Mouse (Mus musculus): ENCODE data around the gene Ccdc180.

Ccdc180 gene

DNA sequence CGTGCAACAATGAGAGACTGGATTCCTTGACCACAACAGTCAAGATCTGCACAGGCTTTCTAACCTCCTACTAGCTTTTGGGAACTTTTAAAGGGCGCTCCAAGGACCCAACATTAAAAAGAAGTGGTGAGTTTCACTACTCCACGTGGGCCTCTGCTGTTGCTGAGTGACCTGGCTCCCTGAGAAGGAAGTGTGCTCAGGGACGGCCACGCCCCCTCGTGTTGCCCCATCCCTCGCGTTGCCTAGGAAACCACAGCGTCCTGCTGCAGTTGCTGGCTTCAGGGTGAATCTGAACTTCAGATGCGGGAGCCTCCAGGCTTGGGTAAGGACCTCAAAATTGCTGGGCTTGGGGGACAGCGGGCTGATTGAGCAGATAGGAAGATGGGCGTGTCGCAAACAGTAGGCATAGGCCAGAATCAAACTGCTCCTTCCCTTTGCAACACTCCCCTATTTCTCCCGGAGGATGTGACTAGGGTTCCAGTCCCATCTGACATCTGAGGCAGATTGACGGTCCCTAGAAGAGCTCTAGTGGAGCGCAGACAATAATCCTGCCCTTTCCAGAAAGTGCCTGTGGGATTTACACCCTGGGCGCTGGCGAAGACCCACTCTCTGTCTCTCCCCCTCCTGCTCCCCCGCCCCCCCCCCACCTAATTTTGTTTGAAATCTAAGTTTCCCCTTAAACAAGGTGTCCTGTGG, at the start of gene Ccdc180:
Gene Ccdc180, plus strand, starts transcription at position 238 of the 696 bp plus-strand sequence.
- WGBS: 26% methylated on average over 19 of the region's 19 CpGs

DNA sequence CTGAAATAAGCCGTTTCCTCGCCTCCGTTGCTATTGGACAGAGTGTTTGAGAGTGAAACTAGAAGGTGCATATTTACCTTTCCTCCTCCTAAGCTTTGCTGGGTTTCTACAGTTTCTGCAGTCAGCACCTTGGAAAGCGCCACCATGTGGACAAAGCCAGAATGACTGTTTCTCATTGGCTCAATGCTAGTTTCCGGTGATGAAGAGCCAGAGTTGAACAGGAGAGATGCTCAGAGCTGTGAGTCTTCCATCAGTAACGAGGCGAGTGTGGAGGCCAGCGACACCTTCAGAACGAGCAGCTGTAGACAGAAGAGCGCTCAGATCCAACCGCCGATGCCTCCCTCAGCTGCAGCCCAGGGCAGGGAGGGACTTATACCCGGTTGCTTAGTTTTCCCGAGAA, 45.7 kb upstream of the Ccdc180 start:
- WGBS: 36% methylated on average over 14 of the region's 14 CpGs

DNA sequence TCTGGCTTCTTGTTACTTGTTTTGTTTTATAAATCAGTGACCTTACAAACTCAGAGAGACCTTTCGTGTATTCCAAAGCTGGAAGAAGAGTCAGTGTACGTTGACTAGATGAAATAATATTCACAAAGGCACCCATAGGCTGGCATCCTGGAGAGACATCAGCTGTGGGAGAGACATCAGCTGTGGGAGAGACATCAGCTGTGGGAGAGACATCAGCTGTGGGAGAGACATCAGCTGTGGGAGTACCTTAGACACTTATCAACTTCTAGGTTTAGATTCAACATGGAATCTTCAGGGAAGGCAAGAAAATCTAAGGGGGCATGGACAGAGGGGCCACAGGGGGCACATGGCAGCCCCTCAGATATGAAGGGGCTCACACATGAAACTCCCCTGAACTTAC, 43.8 kb upstream of the Ccdc180 start:
- 97% methylated on average over 2 of the region's 2 CpGs for WGBS

- WGBS: 84% methylated on average over 10 of the region's 10 CpGs
These were observed 41.8 kb upstream of the Ccdc180 start, which contains the start of gene Stra6l for GRCm38 (mm10) chr4:45848109-45848824. Gene Stra6l, plus strand, starts transcription at chr4:45848664.

DNA sequence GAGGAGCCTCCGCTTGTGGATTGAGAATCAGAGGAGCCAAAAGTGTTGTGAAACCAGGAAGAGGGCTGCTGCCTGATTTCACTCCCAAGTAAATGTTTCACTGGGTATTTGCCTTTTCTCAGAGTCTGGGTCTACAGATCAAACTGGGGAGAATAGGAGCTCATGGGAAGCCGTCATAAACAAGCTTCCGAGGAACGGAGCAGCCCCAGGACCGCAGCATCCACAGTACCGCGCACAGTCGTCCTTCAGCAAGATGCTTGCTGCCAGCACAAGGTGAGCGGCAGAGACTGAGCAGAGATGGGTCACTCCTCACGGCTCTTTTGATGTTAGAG, 41.3 kb upstream of the Ccdc180 start:
- 65% methylated on average over 10 of the region's 10 CpGs for WGBS

DNA sequence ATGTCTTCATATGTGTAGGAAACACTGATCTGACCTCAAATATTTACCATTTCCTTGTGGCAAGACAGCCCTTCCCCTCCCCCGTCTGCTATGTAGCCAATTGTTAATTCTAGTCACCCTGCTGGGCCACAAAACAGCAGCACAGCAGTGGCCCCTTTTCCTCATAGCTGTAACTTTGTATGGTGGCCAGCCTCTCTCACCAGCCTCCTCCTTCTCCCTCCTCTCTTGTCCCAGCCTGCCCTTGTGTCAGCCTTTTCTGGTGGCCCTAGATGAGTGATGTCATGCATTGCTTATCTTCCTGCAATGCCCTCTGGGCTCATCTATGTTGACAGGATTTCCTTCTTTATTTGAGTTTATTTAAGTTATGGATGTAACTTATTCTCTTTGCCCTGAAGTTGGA, 40.7 kb upstream of the Ccdc180 start:
- WGBS: 80% methylated on average over 1 of the region's 1 CpGs

GRCm38 (mm10) chr4:45851640-45852051, 38.5 kb upstream of the Ccdc180 start:
- 74% methylated on average over 3 of the region's 3 CpGs for WGBS

- WGBS: 79% methylated on average over 15 of the region's 15 CpGs
These were observed 36.4 kb upstream of the Ccdc180 start for GRCm38 (mm10) chr4:45853496-45854246.

GRCm38 (mm10) chr4:45855803-45856424, 34.2 kb upstream of the Ccdc180 start:
- WGBS: 50% methylated on average over 19 of the region's 19 CpGs

GRCm38 (mm10) chr4:45861160-45861559, 28.9 kb upstream of the Ccdc180 start:
- 49% methylated on average over 5 of the region's 5 CpGs for WGBS

DNA sequence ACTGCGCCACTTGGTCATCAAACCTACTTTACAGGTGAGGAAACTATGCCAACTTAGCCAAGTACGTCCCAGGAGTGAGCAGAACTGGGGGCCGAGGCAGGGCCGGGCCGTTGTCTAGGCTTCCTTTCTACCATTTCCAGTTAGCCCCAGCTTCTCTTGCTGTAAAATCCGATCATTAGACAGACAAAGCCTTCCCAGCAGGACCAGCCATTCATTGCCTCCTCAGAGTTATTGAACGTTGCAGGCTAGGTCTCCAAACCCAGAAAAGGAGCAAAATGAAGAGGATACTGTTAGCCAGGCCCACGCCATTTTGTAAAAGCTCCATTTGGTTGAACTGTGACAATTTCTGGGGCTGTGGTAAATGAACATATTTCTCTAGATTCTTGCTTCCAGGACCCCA, 22.7 kb upstream of the Ccdc180 start:
- WGBS: 84% methylated on average over 8 of the region's 8 CpGs

GRCm38 (mm10) chr4:45869021-45869815, 20.9 kb upstream of the Ccdc180 start:
- WGBS: 57% methylated on average over 24 of the region's 24 CpGs

DNA sequence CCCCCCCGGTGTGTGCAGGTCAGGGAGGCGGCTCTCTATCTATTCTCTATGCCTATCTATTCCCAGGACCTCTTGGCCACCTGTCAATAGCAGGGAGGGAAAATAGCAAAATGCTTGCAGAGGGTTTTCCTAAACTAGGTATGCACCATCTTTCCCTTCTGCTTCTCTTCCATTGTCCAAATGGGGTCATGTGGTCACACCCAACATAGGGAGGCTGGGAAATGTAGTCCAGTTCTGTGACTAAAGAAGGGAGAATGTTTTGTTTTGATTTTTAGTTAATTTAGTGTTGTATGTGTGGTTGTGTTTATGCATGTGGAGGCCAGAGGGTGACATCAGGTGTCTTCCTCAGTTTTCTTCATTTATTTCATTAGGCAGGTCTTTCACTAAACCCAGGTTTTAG, 18.0 kb upstream of the Ccdc180 start:
- 65% methylated on average over 2 of the region's 2 CpGs for WGBS

DNA sequence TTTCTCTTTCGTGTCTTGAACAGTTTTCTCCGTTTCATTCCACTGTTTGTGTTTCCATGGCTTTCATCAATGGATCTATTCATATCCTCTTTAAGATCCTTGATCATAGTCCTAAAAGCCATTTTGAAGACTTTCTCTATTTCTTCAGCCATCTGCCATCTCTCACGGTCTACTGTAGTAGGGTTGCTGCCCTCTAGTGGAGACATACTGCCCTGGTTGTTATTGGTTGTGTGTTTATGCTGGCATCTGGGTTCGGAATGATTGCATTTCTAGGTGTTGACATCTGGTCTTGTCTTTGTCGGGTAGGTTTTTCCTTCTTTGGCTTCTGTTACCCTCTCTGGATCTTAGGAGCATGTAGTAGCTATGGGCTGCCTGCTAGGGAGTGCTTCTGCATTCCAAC, 11.2 kb upstream of the Ccdc180 start:
- WGBS: 41% methylated on average over 5 of the region's 5 CpGs

- 88% methylated on average over 9 of the region's 9 CpGs for WGBS
These were observed 7.6 kb upstream of the Ccdc180 start for GRCm38 (mm10) chr4:45882521-45882920.

DNA sequence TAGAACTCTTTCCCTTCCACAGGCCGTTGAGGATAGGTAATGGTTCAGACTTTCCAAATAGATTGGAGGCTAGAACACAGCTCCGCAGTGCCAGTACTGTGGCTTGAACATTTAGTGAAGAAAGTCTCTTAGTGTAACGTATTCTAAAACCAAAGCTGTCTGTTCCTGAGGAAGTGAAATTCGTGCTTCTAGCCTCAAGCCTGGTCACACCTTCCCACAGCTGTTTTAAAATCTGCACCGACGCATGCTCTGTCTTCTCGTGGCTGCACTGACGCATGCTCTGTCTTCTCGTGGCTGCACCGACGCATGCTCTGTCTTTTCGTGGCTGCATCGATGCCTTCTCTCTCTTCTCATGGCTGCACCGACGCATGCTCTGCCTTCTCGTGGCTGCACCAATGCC, 6.9 kb upstream of the Ccdc180 start:
- WGBS: 82% methylated on average over 16 of the region's 16 CpGs

- WGBS: 78% methylated on average over 6 of the region's 6 CpGs
These were observed 616 bp upstream of the Ccdc180 start for GRCm38 (mm10) chr4:45889487-45889886.

- 35% methylated on average over 16 of the region's 16 CpGs for WGBS
These were observed 6.5 kb downstream of the Ccdc180 start for GRCm38 (mm10) chr4:45896425-45897081.

DNA sequence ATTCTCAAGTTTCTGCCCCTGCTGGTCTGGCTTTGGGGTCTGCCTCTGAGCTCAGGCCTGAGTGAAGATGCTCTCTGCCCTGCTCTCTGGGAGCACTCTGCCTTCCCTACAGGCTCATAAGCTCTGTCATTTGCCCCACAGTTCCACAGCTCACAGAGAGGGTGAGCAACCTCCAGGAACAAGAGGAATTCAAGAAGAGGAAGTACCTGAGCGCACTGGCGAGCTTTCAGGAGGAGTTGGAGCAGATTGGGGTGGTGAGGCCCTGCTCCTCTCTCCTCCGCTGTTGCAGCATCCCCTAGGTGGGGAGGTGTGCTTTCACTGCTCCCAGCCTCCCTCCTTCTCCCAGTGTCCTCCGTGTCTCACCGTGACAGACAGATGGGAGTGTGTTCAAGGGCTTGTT, 8.3 kb downstream of the Ccdc180 start:
- WGBS: 74% methylated on average over 5 of the region's 5 CpGs

DNA sequence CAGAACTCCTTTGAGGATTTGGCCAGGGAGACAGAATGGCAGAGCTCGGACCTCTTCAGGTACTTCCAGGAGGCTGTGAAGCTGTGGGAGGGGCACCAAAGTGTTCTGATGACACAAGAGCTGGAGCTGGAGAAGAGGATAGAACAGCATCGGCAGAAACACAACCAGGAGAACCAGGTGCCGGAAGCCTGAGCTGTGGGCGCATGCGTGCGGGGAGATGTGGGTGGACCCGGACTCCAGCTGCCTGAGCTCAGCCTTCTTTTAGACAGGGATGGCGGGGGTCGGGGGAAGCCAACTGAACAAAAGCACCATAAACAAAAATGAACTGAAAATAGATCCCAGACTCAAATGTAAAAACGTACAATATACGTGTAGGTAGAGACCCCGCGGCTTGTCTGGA, 19.2 kb downstream of the Ccdc180 start:
- WGBS: 63% methylated on average over 13 of the region's 13 CpGs

GRCm38 (mm10) chr4:45909924-45910323, 19.8 kb downstream of the Ccdc180 start:
- WGBS: 67% methylated on average over 4 of the region's 4 CpGs

Measured in cerebral cortex, adult 2 months (tissue).